Mouse (Mus musculus) Patski (cell line): Measurements from ENCODE around the gene Cdh5. TPM values are rescaled to one million over a fixed set of nuclear protein-coding genes. Genes with fewer than 3 reads are reported as not detected.

Experiments
- ATAC-seq: fragments of 100-300 bp; one replicate; pipeline ENCODE4 v1.8.0; 2021
- CTCF ChIA-PET: fragments of 350-600 bp; sonication (Branson Sonifier 250); formaldehyde crosslinking; loops from one replicate; lab custom pipeline; 2022; ENCODE audit warnings: inconsistent platforms; lab: Charles Lee
- POLR2A ChIA-PET: fragments of 350-600 bp; sonication (Branson Sonifier 250); formaldehyde crosslinking; loops from one replicate; lab custom pipeline; 2022; ENCODE audit warnings: antibody characterized with exemption, inconsistent platforms; lab: Charles Lee
- DNase-seq: peaks from one replicate; pipeline ENCODE4 v3.0.0-alpha.2; 2011; ENCODE audit warnings: low read depth, low spot score
- H3K27me3 ChIP-seq: fragments of 371-371 bp; one replicate; pipeline ENCODE4 v1.5.1; 2021
- CTCF ChIP-seq: fragments of 100-300 bp; IDR thresholded peaks from one replicate; pipeline ENCODE4 v1.5.1; 2021
- in situ Hi-C: fragments of 300-500 bp; cut with MboI; formaldehyde crosslinking; loops from 3 replicates; pipeline ENCODE4 v1.11.1; 2018; ENCODE audit warnings: low pct_unique_long_range_greater_than_20kb, mixed read lengths
- polyA plus RNA-seq: library from polyadenylated mRNA; unstranded; gene quantifications from one replicate; pipeline ENCODE4 v1.2.3, GENCODE M21; 2021

Cdh5 gene
- polyA plus RNA-seq, 1 experiment from 2014 or later, result not detected

- H3K27me3 ChIP-seq, result no peaks in the 10 kb centered on the region
- ChIA-PET POLR2A (no interaction called here), CTCF (interaction anchor here (0.9 kb wide), 1 partner anchor 46 kb away, joined by 3 read pairs; no protein-coding TSS in a partner anchor)
- no peak for TF ChIP-seq CTCF
- DNase-seq (no peak), ATAC-seq (no peak)
- in situ Hi-C loops, result no loop called here
Observed at GRCm38 (mm10) chr8:104110498-104111134, 9.2 kb downstream of the Cdh5 start.

GRCm38 (mm10) chr8:104121640-104122416 lies 20.4 kb downstream of the Cdh5 start:
- in situ Hi-C loops, result no loop called here
- ATAC-seq (no peak), DNase-seq (no peak)
- no peaks in the 10 kb centered on the region for H3K27me3 ChIP-seq
- TF ChIP-seq CTCF, result no peak
- POLR2A ChIA-PET, result no interaction called here
- CTCF ChIA-PET, result no interaction called here

GRCm38 (mm10) chr8:104123080-104123657 lies 21.7 kb downstream of the Cdh5 start:
- ChIA-PET POLR2A (no interaction called here), CTCF (no interaction called here)
- no peak for TF ChIP-seq CTCF
- DNase-seq (no peak), ATAC-seq (no peak)
- no peaks in the 10 kb centered on the region for H3K27me3 ChIP-seq
- in situ Hi-C loops, result no loop called here

- no peak for TF ChIP-seq CTCF
- in situ Hi-C loops, result no loop called here
- H3K27me3 ChIP-seq, result no peaks in the 10 kb centered on the region
- ChIA-PET CTCF (no interaction called here), POLR2A (interaction anchor here (0.6 kb wide), 1 partner anchor 111 kb away, joined by 3 read pairs; no protein-coding TSS in a partner anchor)
- DNase-seq (no peak), ATAC-seq (no peak)
Observed at GRCm38 (mm10) chr8:104124534-104124933, 23.1 kb downstream of the Cdh5 start.

GRCm38 (mm10) chr8:104127160-104127883 lies 25.9 kb downstream of the Cdh5 start:
- DNase-seq, result no peak
- POLR2A ChIA-PET, result no interaction called here
- CTCF ChIA-PET, result no interaction called here

GRCm38 (mm10) chr8:104130916-104131315 lies 29.5 kb downstream of the Cdh5 start:
- CTCF ChIA-PET, result no interaction called here
- no peak for TF ChIP-seq CTCF
- DNase-seq, result no peak
- no peak for ATAC-seq
- in situ Hi-C loops, result loop anchor here (25.0 kb wide), 1 partner anchor 431 kb away; no protein-coding TSS in a partner anchor
- POLR2A ChIA-PET, result no interaction called here
- H3K27me3 ChIP-seq, result peaks cover 4% of the 10 kb centered on the region

More at GRCm38 (mm10) chr8:104127160-104127883, 25.9 kb downstream of the Cdh5 start:
- in situ Hi-C loops, result loop anchor here (25.0 kb wide), 1 partner anchor 435 kb away; no protein-coding TSS in a partner anchor
- TF ChIP-seq CTCF, result no peak
- ATAC-seq, result no peak
- H3K27me3 ChIP-seq, result no peaks in the 10 kb centered on the region

- DNase-seq (no peak), ATAC-seq (no peak)
- in situ Hi-C loops, result loop anchor here (25.0 kb wide), 1 partner anchor 431 kb away; no protein-coding TSS in a partner anchor
- ChIA-PET CTCF (no interaction called here), POLR2A (no interaction called here)
- no peak for TF ChIP-seq CTCF
- peaks cover 4% of the 10 kb centered on the region for H3K27me3 ChIP-seq
Observed at GRCm38 (mm10) chr8:104131414-104131975, 30.1 kb downstream of the Cdh5 start.

GRCm38 (mm10) chr8:104134521-104134920 lies 33.1 kb downstream of the Cdh5 start:
- ATAC-seq (no peak), DNase-seq (no peak)
- ChIA-PET POLR2A (no interaction called here), CTCF (no interaction called here)
- in situ Hi-C loops, result loop anchor here (25.0 kb wide), 1 partner anchor 428 kb away; no protein-coding TSS in a partner anchor
- peaks cover 4% of the 10 kb centered on the region for H3K27me3 ChIP-seq
- TF ChIP-seq CTCF, result no peak

- DNase-seq (no peak), ATAC-seq (no peak)
- ChIA-PET CTCF (no interaction called here), POLR2A (no interaction called here)
- no peak for TF ChIP-seq CTCF
- peaks cover 4% of the 10 kb centered on the region for H3K27me3 ChIP-seq
- in situ Hi-C loops, result loop anchor here (25.0 kb wide), 1 partner anchor 426 kb away; no protein-coding TSS in a partner anchor
Observed at GRCm38 (mm10) chr8:104136277-104136676, 34.9 kb downstream of the Cdh5 start.

- ChIA-PET CTCF (no interaction called here), POLR2A (no interaction called here)
- ATAC-seq, result no peak
- in situ Hi-C loops, result loop anchor here (25.0 kb wide), 1 partner anchor 425 kb away; no protein-coding TSS in a partner anchor
- no peak for TF ChIP-seq CTCF
- peaks cover 4% of the 10 kb centered on the region for H3K27me3 ChIP-seq
- DNase-seq, result no peak
Observed at GRCm38 (mm10) chr8:104137636-104138035, 36.2 kb downstream of the Cdh5 start.
